Mouse (Mus musculus) kidney, adult 8-10 months (tissue): ENCODE measurements around the gene Zc3hc1.
"Not testable (repeated sequence)": the region's sequence is repeated elsewhere in the genome, so short reads cannot be mapped to it uniquely, and the experiment has no call there.

Experiments
- DNase-seq, 2 experiments: peaks; one replicate each; pipeline ENCODE4 v3.0.0; 2022

Gene Zc3hc1

DNA sequence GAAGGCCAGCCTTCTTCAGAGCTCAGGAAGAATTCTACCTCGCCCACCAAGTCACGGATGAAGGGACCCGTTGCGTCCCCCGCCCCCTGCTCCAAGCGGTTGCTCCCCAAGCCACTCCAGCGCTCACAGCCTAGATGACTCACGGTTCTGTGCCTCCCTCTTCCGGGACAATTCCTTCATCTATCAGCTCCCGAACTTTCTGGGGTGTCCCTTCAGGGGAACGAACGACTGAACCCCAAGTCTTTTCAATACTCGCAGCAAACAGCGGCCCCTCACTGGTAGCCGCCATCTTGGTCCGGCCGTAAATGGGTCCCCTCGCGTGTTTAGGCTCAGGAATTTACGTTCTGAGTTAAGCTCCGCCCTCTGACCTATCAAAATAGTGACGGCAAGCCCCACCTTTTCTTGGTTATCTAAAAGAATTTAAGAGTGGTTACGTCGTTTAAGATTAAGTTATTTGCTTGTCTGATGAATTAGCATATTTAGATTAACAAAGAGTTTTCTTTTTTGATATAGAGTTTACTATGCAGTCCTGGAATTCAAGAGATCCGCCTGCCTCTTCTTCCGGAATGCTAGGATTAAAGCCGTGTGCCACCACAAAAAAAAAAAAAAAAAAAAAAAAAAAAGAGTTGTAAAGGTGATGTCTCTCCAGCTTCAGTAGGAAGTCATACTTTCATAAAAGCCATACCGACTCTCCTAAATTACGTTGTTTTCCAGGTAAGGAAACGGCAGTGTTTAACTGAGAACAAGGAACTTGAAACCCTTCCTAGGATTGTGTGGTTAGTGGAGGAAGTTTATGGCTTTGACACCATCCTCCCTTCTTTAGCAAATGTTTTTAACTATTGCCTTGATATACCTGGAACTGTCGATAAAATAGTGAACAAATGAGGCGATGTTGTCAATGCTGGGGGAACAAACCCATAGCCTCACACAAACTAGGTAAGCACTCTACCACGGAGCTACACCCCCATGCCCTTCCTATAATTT lies at the start of gene Zc3hc1:
TSS of gene Zc3hc1 (minus strand) at position 315 of the 984 bp plus-strand sequence.
- peak; percentile 77 to 81 for DNase-seq

- no peak for DNase-seq
Measured at GRCm38 (mm10) chr6:30439576-30439975, 48.7 kb upstream of the Zc3hc1 start.

- no peak for DNase-seq
Measured at GRCm38 (mm10) chr6:30437054-30437453, 46.2 kb upstream of the Zc3hc1 start.

GRCm38 (mm10) chr6:30436476-30436875 lies 45.6 kb upstream of the Zc3hc1 start:
- DNase-seq: no peak

GRCm38 (mm10) chr6:30432461-30433192 lies 41.8 kb upstream of the Zc3hc1 start:
- no peak for DNase-seq

- no peak for DNase-seq
Measured at GRCm38 (mm10) chr6:30416801-30417200, 26.0 kb upstream of the Zc3hc1 start.

- no peak for DNase-seq
Measured at GRCm38 (mm10) chr6:30416126-30416525, 25.3 kb upstream of the Zc3hc1 start.

DNA sequence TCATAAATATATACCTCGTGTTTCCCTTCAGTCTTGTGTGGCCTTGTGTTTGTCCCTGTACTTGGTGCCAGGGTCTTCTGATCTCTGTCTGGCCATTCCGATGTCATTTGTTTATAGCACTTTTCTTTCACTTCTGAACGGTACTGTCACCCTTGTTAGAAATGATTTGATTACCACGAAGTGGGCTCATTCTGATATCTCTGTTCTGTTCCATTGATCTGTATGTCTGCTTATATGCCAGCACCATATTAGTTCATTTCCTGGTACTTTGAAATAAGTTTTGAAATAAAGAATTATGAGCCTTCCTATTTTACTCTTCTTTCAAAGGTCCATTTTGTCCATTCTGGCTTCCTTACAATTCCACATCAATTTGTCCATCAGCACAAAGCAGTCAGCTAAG lies 20.5 kb upstream of the Zc3hc1 start:
- DNase-seq: no peak

GRCm38 (mm10) chr6:30409399-30410093 lies 18.7 kb upstream of the Zc3hc1 start:
- no peak for DNase-seq

DNA sequence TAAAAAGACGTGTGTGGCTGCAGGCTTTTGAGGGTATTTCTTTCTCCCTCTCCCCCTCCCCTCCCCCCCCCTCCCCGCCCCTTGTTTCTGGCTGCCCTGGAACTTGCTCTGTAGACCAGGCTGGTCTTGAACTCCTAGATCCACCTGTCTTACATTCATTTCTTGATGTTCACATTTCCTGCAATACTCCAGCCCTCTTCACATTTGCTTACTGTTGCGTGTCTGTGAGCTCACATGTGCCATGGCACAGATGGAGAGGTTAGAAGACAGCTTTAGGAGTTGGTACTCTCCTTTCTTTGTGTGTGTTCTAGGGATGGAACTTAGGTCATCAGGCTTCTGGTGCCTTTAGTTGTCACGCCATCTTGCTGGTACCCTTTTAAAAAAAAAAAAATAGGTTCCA lies 17.4 kb upstream of the Zc3hc1 start:
- no peak for DNase-seq

GRCm38 (mm10) chr6:30404671-30405070 lies 13.8 kb upstream of the Zc3hc1 start:
- DNase-seq: no peak

GRCm38 (mm10) chr6:30403465-30403864 lies 12.6 kb upstream of the Zc3hc1 start:
- peak; percentile 70 to 78 for DNase-seq

DNA sequence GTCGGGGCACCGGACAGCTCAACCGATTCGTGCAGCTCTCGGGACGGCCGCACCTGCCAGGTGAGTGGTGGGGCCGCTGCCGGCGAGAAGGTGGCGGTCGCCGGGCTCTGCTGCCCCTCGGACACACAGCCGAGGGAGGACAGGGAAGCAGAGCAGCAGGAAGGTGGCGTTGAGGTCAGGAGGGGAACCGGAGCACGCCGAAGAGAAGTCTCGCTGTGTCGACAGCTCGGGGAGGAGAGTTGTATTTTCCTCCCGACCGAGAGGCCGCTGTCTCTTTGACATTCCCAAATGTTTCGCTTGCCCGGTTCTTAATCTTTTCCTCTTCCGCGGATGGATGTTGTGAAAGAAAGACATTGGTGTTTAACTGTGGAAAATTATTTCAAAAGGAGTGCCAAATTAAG lies 11.3 kb upstream of the Zc3hc1 start:
- no peak for DNase-seq

DNA sequence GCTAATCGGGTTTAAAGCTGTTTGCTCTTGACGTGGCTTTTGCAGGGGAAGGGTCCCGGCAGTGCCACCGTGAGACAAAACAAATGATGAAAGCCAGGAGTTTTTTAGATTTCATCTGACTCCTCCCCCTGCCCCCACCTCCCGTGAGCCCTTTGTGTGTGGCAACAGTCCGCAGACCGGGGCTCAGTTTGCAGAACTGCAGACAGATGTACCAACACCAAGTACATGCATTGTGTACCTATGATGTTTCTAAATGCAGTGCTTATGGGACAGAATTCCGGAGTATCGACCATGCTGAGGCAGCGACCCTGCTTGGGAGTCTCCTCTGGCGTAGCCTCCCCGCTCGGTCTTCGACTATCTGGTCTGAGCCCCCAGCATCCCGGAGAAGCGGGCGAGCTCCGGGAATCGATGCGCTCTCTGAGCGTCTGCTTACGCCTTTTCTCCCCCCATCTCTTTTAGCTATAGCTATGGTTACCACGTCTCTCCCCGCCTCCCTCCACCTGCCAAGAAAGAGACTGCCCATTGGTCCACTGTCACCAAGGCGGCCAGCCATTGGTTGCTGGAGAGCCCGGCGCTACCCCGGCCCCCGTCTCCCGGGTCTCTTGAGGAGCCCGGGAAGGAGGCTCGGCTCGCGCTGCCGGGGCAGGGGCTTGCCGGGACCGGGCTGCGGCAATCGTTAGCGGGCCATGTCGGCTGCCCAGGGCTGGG lies 10.6 kb upstream of the Zc3hc1 start, which contains the start of gene Klhdc10:
TSS of gene Klhdc10 (plus strand) at position 561 of the 708 bp plus-strand sequence.
- peak; percentile 100 for DNase-seq

GRCm38 (mm10) chr6:30400716-30401115 lies 9.9 kb upstream of the Zc3hc1 start:
- no peak for DNase-seq

- DNase-seq: no peak
Measured at GRCm38 (mm10) chr6:30400146-30400545, 9.3 kb upstream of the Zc3hc1 start.

DNA sequence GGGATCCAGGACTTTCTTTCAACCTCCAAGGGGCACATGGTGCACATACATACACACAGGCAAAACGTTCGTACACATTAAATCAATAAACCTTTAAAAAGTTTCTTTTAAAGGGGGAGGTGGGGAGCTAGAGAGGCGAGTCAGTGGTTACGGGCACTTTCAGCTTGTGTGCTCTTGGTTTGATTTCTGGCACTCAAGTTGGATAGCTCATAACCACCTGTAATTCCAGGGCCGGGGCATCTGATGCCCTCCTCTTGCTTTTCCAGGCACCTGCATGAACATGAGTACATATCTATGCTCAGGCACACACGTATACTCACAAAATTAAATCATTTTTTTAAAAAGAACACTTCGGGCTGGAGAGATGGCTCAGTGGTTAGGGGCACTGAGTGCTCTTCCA lies 1.2 kb upstream of the Zc3hc1 start:
- DNase-seq: no peak

DNA sequence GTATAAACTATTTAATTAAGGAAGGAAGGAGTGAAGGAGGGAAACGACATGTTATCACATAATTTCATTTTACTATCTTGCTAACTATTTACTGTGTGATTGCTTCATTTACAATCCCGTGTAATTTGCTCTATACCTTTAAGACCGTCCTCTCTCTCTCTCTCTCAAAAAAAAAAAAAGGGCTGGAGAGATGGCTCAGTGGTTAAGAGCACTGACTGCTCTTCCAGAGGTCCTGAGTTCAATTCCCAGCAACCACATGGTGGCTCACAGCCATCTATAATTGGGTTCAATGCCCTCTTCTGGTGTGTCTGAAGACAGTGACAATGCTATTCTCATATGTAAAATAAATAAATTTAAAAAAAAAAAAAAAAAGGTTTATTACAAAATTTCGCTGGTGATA lies 557 bp downstream of the Zc3hc1 start:
- DNase-seq: not testable (repeated sequence)

DNA sequence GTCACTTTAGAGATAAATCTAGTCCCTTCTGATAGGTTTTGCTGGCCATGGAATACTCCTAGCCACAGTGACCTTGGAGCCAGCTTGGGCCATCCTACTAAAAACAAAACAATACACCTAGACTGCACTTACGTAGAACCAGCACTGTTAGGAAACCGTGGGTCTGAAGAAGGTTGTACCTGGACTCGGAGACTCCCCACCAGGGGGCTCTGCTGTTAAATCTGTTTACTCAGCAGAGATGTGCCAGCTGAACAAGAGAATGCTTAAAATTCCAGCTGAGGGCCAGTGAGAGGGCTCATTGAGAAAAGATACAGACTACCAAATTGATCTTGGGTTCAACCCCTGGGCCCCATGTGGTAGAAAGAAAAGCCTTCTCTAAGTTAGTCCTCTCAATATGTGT lies 9.7 kb downstream of the Zc3hc1 start:
- DNase-seq: no peak

DNA sequence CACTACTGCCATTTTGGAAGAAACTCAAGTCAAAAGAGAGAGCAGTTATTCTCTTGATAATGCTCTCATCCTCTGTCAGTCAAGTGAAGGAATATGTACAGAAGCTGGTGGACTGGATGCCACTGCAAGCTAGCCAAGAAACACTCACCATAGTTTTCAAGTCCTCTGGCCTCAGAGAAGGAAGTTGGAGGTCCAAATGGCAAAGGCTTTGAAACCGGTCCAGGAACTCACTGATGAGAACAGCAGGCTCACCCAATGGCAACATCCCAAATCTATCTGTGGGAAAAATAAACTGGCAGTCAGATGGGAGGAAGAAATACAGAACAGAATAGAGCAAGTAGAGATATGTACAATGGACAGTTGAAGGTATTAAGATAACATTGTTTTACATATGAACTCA lies 15.0 kb downstream of the Zc3hc1 start:
- DNase-seq: peak in 1 of 2 experiments; percentile 41

DNA sequence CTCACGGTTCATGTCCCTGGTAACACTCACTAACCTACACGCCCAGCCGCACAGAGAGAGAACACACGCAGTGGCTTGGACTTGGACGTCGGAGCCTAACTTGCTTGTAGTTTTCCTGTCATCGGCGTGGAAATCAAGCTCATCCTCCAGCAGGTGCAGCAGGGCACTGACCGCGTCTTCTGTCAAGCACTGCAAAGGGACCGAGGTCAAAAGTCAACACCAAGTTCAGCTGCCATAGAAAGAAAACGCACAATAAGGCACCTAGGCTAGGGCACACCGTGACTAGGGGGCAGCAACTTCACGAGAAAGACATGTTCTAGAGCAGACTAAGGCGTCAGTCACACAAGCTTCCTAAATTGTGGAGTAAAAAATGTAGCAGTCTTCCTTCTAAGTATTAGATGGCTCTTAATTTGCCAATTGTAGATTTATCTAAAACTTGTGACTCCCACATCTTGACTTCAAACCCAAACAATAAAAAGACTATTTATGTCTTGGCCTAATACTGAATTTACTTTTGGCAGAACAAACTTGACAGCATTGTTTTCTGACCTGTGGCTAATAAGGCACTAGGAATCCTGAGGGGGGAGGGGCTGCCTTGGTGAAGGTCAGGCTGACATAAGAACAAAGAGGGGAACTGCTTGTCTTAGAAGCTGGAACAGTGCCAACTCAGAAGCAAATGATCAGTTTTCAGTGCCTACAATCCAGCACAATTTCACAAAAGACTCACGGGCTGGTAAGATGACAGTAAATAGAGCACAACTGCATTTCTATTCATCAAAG lies 15.9 kb downstream of the Zc3hc1 start:
- DNase-seq: peak; percentile 57 to 66
